Mouse (Mus musculus): Measurements from ENCODE around the gene Pxylp1.
"Not testable (repeated sequence)": the region's sequence is repeated elsewhere in the genome, so short reads cannot be mapped to it uniquely, and the experiment has no call there.

Gene Pxylp1

DNA sequence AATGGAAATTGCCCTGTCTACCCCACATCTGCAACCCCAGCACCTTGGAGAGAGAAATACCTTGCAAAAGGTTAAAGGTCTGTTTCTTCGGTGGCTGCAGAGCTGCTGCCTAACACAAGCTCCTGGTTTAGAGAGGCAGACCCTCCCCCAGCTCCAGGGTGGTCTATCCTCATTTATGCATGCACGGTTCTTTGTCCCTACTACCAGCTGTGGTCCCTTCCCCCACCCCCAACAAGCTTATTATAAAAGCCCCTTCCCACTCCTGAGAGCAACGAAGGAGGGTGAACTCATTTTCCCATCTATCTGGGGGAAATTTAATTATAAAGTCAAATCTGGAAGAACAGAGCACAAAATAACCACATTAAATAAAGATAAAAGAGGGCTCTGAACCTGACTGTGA lies at the start of gene Pxylp1:
Gene Pxylp1 (minus strand): TSS at position 124 of the 400 bp plus-strand sequence.
- no peaks in the 10 kb centered on the region for H3K27me3 ChIP-seq (ENCODE audit: control insufficient read depth, insufficient read depth, low read length, poor library complexity, severe bottlenecking)
- no peaks in the 10 kb centered on the region for H3K36me3 ChIP-seq (ENCODE audit: control insufficient read depth, insufficient read depth, low read length, poor library complexity, severe bottlenecking)
- DNase-seq (ENCODE audit: low read depth, low spot score): no peak

DNA sequence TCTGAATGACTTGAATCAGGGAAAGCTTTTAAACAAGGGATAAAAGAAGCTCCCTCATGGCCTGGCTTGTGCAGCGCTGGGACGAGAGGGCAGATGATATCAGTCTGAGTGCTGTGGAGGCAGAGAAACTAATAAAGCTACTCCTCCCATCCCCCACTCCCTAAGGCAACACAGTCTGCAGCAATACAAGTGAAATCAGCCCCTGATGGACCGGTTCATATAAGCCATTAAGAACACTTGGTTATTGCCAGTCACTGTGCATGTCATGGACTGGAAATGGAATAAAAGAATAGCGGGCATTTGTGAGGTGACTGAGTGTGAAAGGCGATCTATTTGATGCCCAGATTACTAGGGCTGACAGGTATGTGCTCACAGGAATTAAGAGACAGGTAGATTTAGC lies 46.4 kb upstream of the Pxylp1 start:
- Histone ChIP-seq H3K36me3 (ENCODE audit: control insufficient read depth, insufficient read depth, low read length, poor library complexity, severe bottlenecking) (no peaks in the 10 kb centered on the region), H3K27me3 (ENCODE audit: control insufficient read depth, insufficient read depth, low read length, poor library complexity, severe bottlenecking) (no peaks in the 10 kb centered on the region)
- no peak for DNase-seq (ENCODE audit: low read depth, low spot score)

DNA sequence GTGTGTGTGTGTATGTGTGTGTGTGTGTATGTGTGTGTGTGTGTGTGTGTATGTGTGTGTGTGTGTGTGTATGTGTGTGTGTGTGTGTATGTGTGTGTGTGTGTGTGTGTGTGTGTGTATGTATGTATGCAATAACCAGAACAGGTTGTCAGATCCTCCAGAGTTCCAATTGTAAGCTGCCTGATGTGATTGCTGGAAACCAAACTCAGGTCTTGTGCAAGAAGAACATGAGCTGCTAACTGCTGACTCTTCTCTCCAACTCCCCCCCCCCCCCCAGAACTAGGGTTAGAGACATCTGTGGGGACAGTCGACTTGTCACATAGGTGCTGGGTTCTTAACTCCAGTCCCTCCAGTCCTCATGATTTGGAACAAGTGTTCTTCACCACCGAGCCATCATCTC lies 44.0 kb upstream of the Pxylp1 start:
- not testable (repeated sequence) for DNase-seq (ENCODE audit: low read depth, low spot score); H3K27me3 ChIP-seq (ENCODE audit: control insufficient read depth, insufficient read depth, low read length, poor library complexity, severe bottlenecking); H3K36me3 ChIP-seq (ENCODE audit: control insufficient read depth, insufficient read depth, low read length, poor library complexity, severe bottlenecking)

DNA sequence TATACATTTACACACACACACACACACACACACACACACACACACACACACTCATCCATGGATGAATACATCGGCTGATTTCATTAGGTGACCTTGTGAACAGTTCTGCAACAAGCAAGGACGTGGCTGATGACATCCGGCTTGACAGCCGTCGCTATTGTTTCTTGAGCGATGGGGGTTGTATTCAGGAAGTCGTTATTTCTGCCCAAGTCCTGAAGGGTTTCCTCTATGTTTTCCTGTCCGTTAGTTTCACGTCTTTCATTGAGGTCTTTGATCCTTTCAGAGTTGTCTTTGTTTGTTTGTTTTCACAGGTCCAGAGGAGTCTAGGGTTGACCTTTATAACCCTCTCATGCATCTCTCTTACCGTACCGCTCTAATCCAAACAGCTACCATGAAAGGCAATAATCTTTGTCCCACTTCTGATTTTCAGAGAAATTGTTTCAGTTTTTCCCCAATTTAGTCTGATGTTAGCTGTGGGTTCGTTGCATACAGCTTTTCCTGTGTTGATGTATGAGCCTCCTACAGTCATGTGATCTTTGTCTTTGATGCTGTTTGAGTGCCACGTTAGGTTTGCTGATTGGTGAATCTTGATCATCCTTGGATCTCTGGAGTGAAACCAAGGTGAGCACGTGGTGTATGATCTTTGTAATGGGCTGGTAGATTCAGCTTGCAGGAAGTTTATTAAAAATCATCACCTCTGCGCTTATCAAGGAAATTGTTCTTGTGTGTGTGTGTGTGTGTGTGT lies 43.3 kb upstream of the Pxylp1 start:
- H3K27me3 ChIP-seq (ENCODE audit: control insufficient read depth, insufficient read depth, low read length, poor library complexity, severe bottlenecking): no peaks in the 10 kb centered on the region
- peak; percentile 64 for DNase-seq (ENCODE audit: low read depth, low spot score)

DNA sequence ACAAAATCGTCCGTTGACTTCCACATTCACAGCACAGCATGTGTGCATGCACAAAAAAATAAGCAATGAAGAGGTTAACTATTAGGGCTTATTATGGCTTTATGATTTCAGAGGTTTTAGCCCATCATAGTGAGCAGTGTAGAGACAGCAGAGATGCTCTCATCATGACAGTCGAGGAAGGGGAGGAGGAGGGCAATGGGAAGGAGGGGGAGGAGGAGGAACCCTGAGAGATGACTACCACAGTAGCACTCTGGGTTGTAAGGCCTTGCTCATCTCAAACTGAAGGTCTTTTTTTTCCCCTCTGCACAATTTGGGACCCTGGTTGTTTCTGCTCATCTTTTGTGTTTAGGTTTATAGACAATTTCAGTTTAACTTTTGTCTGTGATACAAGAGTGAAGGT lies 42.3 kb upstream of the Pxylp1 start:
- Histone ChIP-seq H3K36me3 (ENCODE audit: control insufficient read depth, insufficient read depth, low read length, poor library complexity, severe bottlenecking) (no peaks in the 10 kb centered on the region), H3K27me3 (ENCODE audit: control insufficient read depth, insufficient read depth, low read length, poor library complexity, severe bottlenecking) (no peaks in the 10 kb centered on the region)
- no peak for DNase-seq (ENCODE audit: low read depth, low spot score)

More for the DNA sequence above, 43.3 kb upstream of the Pxylp1 start:
- H3K36me3 ChIP-seq (ENCODE audit: control insufficient read depth, insufficient read depth, low read length, poor library complexity, severe bottlenecking): no peaks in the 10 kb centered on the region

DNA sequence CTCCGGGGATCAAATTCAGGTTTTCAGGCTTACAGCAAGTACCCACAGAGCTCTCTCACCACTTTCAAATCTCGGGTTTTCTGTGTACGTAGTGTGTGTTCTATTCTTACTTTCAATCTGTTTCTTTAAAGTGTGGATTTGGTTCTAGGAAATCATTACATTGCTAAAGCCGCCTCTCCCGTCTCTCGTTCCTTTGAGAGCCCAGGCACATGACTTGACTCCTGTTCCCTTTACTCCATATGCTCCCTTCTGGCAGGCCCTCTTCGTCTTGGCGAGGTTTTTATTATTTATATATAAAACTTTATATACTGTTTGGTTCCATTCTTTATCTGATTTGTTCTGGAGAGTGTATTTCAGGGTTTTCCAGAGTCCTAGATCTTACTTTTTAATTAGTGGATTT lies 40.3 kb upstream of the Pxylp1 start:
- Histone ChIP-seq H3K27me3 (ENCODE audit: control insufficient read depth, insufficient read depth, low read length, poor library complexity, severe bottlenecking) (no peaks in the 10 kb centered on the region), H3K36me3 (ENCODE audit: control insufficient read depth, insufficient read depth, low read length, poor library complexity, severe bottlenecking) (no peaks in the 10 kb centered on the region)
- no peak for DNase-seq (ENCODE audit: low read depth, low spot score)

DNA sequence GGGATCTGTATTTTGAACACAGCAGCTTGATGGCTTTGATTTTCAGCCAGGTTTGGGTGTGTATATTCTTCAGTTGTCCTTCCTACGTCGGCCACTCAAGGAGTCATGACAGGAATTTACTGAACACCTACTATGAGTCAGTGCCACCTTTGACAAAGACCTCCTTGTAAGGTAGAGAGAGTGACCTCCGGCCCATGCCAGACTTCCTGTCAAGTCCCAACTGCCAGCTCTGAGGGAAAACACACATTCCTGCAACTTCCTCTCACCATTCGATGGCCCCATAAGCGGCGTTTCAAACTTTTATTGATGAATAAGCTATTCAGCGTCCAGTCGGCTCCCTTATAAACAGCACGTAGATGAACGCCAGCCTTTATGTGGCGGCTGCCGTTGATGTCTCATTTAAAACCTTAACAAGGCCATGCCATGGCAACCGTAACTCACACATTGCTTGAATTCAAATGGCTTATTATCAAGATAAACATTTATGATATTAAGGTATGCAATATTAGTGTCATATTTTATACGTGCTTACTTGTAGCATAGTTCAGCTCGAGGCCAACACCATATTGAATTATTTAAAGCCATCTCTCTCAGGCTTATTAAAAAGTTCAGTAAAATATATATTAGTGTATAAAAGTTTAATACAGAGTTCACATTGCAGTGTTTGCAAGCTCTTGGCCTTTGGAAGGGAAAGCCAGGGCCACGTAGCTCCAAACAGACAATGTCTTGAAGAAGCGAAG lies 31.3 kb upstream of the Pxylp1 start:
- Histone ChIP-seq H3K36me3 (ENCODE audit: control insufficient read depth, insufficient read depth, low read length, poor library complexity, severe bottlenecking) (no peaks in the 10 kb centered on the region), H3K27me3 (ENCODE audit: control insufficient read depth, insufficient read depth, low read length, poor library complexity, severe bottlenecking) (no peaks in the 10 kb centered on the region)
- no peak for DNase-seq (ENCODE audit: low read depth, low spot score)

DNA sequence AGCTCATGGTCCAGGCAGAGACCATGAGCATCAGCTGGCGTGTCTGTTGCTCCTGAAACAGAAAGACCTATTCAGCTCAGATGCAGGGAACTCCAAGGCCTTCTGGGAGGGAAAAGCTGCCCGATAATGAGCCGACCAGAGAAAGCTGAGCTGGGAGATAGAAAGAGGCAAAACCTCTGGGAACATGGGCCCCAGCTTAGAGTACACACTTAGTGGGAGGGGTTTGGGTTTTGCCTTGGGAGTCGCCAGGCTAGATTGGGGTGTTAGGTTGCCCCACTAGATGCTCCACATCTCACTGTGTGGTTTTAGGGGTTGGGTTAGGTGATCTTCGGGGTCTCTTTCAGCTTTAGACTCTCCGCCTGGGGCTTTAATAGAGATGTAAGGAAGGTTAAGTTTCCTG lies 30.6 kb upstream of the Pxylp1 start:
- no peaks in the 10 kb centered on the region for H3K27me3 ChIP-seq (ENCODE audit: control insufficient read depth, insufficient read depth, low read length, poor library complexity, severe bottlenecking)
- no peaks in the 10 kb centered on the region for H3K36me3 ChIP-seq (ENCODE audit: control insufficient read depth, insufficient read depth, low read length, poor library complexity, severe bottlenecking)
- no peak for DNase-seq (ENCODE audit: low read depth, low spot score)

DNA sequence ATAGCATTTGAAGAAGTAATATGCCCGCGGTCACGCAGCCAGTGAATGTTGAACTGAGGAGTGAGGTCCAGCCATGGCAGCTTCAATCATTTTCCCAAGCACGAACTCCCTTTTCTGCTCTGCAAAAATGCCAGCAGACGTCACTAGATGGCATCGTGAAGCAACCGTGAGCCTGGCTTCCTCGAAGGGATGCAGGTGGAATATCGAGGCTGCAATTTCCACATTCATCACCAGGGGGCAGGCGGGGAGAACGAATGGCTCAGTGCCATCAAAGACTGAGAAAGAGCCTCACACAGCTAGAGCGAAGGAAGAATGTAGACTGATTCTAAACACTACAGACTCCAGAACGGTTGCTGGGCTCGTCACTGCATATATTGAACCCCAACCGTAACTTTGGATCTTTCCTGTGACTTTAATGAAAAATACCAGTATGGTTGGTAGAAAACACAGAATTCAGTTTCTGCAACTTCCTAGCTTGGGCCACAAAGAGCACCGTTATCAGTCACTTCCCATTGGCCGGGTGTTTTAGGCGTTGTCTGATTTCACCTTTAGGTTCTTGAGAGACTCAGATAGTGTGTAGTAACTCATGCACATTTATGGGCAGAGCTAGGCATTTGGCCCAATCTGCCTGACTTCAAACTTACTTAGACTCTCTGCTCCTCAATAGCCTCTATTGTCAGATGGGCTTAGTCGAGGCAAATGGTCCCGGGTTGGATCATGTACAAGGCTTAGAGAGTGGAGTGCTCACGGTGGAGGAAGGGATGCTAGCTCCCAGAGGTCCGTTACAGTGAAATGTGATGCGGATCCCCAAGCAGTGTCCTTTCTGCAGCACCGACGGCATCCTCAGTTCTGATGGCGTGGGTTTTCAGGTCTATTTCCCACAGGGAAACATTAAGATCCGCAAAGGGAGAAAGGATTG lies 24.4 kb upstream of the Pxylp1 start:
- peak; percentile 86 for DNase-seq (ENCODE audit: low read depth, low spot score)
- Histone ChIP-seq H3K36me3 (ENCODE audit: control insufficient read depth, insufficient read depth, low read length, poor library complexity, severe bottlenecking) (no peaks in the 10 kb centered on the region), H3K27me3 (ENCODE audit: control insufficient read depth, insufficient read depth, low read length, poor library complexity, severe bottlenecking) (no peaks in the 10 kb centered on the region)

DNA sequence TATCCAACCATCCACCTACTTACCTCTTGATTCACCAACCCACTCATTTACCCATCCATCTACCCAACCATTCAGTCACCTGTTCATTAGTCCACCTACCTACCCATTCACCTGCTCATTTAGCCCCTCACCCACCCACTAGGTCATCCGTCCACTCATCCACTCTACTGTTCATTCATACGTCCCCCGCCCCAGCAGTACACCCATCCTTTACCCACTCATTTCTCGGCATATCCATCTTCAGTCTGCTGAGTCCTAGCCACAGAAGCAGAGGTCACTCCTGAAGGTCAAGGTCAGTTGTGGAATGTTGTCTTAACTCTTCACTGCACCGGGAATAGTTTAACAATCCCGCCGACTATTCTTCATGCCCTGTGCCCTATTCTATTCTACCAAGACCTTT lies 23.6 kb upstream of the Pxylp1 start:
- Histone ChIP-seq H3K27me3 (ENCODE audit: control insufficient read depth, insufficient read depth, low read length, poor library complexity, severe bottlenecking) (no peaks in the 10 kb centered on the region), H3K36me3 (ENCODE audit: control insufficient read depth, insufficient read depth, low read length, poor library complexity, severe bottlenecking) (no peaks in the 10 kb centered on the region)
- DNase-seq (ENCODE audit: low read depth, low spot score): no peak

DNA sequence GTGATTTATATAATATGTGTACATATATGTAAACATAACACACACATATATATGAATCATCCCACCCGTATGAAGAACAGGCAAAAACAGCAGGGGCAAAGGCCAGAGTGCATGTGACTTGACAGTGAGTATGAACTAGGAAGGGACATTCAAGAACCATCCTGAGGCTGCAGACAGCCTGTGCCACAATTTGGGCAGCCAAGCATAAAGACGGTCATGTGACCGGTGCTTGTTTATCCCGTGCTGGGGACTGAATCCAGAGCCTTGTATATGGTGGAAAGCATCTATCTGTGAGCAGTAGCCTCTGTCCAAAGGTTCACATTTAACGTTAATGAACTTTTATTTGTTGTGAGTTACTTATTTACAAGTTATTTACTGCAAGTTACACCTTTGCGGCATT lies 22.4 kb upstream of the Pxylp1 start:
- H3K36me3 ChIP-seq (ENCODE audit: control insufficient read depth, insufficient read depth, low read length, poor library complexity, severe bottlenecking): no peaks in the 10 kb centered on the region
- H3K27me3 ChIP-seq (ENCODE audit: control insufficient read depth, insufficient read depth, low read length, poor library complexity, severe bottlenecking): no peaks in the 10 kb centered on the region
- no peak for DNase-seq (ENCODE audit: low read depth, low spot score)

DNA sequence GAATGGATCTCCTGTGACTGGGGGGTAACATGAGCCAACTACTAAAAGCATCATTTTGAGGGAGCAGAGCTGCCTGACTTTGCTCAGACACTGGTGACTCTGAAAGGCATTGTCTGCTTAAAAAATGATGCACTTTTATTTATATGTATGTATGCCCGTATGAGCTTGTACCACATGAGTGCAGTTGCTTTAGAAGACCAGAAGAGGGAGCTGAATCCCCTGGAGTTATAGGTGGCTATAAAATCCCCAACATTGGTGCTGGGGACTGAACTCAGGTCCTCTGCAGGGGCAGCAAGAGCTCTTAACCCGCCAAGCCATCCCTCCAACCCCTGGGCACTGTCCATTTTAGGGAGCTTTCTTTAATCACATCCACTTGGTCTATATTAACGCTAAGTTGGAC lies 21.5 kb upstream of the Pxylp1 start:
- no peaks in the 10 kb centered on the region for H3K27me3 ChIP-seq (ENCODE audit: control insufficient read depth, insufficient read depth, low read length, poor library complexity, severe bottlenecking)
- no peaks in the 10 kb centered on the region for H3K36me3 ChIP-seq (ENCODE audit: control insufficient read depth, insufficient read depth, low read length, poor library complexity, severe bottlenecking)
- no peak for DNase-seq (ENCODE audit: low read depth, low spot score)

DNA sequence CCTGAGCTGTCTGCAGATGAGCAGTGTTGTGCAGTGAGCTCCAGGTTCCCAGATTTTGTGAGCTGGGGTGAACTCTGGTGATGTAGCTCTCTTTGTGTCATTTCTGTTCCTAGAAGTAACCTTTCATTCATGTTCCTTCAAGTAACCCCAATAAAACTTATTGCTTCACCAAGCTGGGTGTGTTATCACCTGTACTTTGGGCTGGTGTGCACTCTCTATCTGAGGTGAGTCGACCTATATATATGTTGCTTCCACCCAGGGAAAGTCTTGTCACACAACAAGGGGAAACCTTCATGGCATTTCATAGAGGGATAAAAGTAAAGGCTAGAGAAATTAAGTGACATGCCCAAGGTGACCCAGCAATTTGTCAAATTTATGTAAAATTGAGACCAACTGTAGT lies 17.0 kb upstream of the Pxylp1 start:
- DNase-seq (ENCODE audit: low read depth, low spot score): no peak
- no peaks in the 10 kb centered on the region for H3K36me3 ChIP-seq (ENCODE audit: control insufficient read depth, insufficient read depth, low read length, poor library complexity, severe bottlenecking)
- H3K27me3 ChIP-seq (ENCODE audit: control insufficient read depth, insufficient read depth, low read length, poor library complexity, severe bottlenecking): no peaks in the 10 kb centered on the region; the same call in 1 of the 2 replicates

DNA sequence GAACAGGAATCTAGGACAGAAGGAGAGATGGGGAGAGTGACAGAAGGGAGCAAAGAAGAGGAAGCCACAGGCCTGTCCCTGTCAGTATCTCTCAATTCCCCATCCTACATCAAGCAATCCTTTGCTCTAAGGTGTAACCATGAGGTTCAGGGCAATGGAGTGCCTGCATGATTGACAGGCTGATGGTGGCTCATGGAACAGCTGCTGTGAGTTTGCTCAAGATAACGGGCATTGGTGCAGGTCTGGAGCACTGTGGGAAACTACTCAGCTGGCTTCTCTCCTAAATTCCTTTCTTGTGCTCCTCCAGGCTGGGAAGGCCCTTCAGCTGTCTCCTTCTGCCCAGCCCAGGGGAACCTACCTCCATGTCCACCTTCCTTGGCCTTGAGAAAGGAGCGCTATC lies 16.3 kb upstream of the Pxylp1 start:
- H3K36me3 ChIP-seq (ENCODE audit: control insufficient read depth, insufficient read depth, low read length, poor library complexity, severe bottlenecking): no peaks in the 10 kb centered on the region
- H3K27me3 ChIP-seq (ENCODE audit: control insufficient read depth, insufficient read depth, low read length, poor library complexity, severe bottlenecking): no peaks in the 10 kb centered on the region; the same call in 1 of the 2 replicates
- no peak for DNase-seq (ENCODE audit: low read depth, low spot score)
